Mouse (Mus musculus): Measurements from ENCODE around the gene Marcks.
"Not testable (repeated sequence)": the region's sequence is repeated elsewhere in the genome, so short reads cannot be mapped to it uniquely, and the experiment has no call there.

The Marcks gene

GRCm38 (mm10) chr10:37135951-37136751, 2.6 kb downstream of the Marcks start:
- no peak for DNase-seq (ENCODE audit: low spot score)

- DNase-seq (ENCODE audit: low spot score) = no peak
These were observed 4.6 kb downstream of the Marcks start for GRCm38 (mm10) chr10:37133876-37134708.

GRCm38 (mm10) chr10:37132671-37133070, 6.0 kb downstream of the Marcks start:
- no peak for DNase-seq (ENCODE audit: low spot score)

GRCm38 (mm10) chr10:37129652-37130051, 9.1 kb downstream of the Marcks start:
- DNase-seq (ENCODE audit: low spot score) = no peak

GRCm38 (mm10) chr10:37115329-37115728, 23.4 kb downstream of the Marcks start:
- no peak for DNase-seq (ENCODE audit: low spot score)

GRCm38 (mm10) chr10:37112812-37113211, 25.9 kb downstream of the Marcks start:
- no peak for DNase-seq (ENCODE audit: low spot score)

- no peak for DNase-seq (ENCODE audit: low spot score)
These were observed 26.4 kb downstream of the Marcks start for GRCm38 (mm10) chr10:37112362-37112761.

- no peak for DNase-seq (ENCODE audit: low spot score)
These were observed 27.3 kb downstream of the Marcks start for GRCm38 (mm10) chr10:37111432-37111831.

GRCm38 (mm10) chr10:37106871-37107627, 31.7 kb downstream of the Marcks start:
- no peak for DNase-seq (ENCODE audit: low spot score)

GRCm38 (mm10) chr10:37106303-37106702, 32.4 kb downstream of the Marcks start:
- no peak for DNase-seq (ENCODE audit: low spot score)

GRCm38 (mm10) chr10:37102227-37103080, 36.3 kb downstream of the Marcks start:
- no peak for DNase-seq (ENCODE audit: low spot score)

- no peak for DNase-seq (ENCODE audit: low spot score)
These were observed 37.0 kb downstream of the Marcks start for GRCm38 (mm10) chr10:37101733-37102132.

GRCm38 (mm10) chr10:37096529-37096928, 42.2 kb downstream of the Marcks start:
- DNase-seq (ENCODE audit: low spot score) = no peak

GRCm38 (mm10) chr10:37095803-37096202, 42.9 kb downstream of the Marcks start:
- no peak for DNase-seq (ENCODE audit: low spot score)

GRCm38 (mm10) chr10:37093306-37093705, 45.4 kb downstream of the Marcks start:
- no peak for DNase-seq (ENCODE audit: low spot score)

GRCm38 (mm10) chr10:37090411-37090810, 48.3 kb downstream of the Marcks start:
- no peak for DNase-seq (ENCODE audit: low spot score)

GRCm38 (mm10) chr10:37084071-37084470, 54.6 kb downstream of the Marcks start:
- DNase-seq (ENCODE audit: low spot score) = not testable (repeated sequence)

Data from layer of hippocampus, adult 9-10 months (tissue).